Mouse (Mus musculus) liver, embryonic 14.5 days (tissue): ENCODE measurements around the gene Leng9. TPM values are rescaled to one million over a fixed set of nuclear protein-coding genes. Genes with fewer than 3 reads are reported as not detected.

Experiments used
- ATAC-seq: fragments of 200-750 bp; cut with Nextera tagmentation; 2 replicates; pipeline ENCODE4 v1.8.0; 2017; ENCODE audit warnings: moderate number of reproducible peaks, mild to moderate bottlenecking, moderate library complexity; ENCODE audit not compliant: insufficient read depth
- DNase-seq, 3 experiments: peaks; one replicate each; pipeline ENCODE4 v3.0.0-alpha.2; 2012 to 2013; ENCODE audit warnings: low read depth in 3 of 3, low spot score in 3 of 3
- H3K27ac ChIP-seq: fragments of 300-500 bp; sonication (generic); 2 replicates; pipeline ENCODE4 v1.5.1; 2014; ENCODE audit warnings: moderate library complexity, mild to moderate bottlenecking, control low read depth, inconsistent platforms
- H3K27me3 ChIP-seq: fragments of 300-500 bp; sonication (generic); 2 replicates; pipeline ENCODE4 v1.6.1; 2014; ENCODE audit warnings: mild to moderate bottlenecking, low read length, moderate library complexity; ENCODE audit not compliant: control insufficient read depth, insufficient read depth
- H3K36me3 ChIP-seq: fragments of 300-500 bp; sonication (generic); replicated peaks from 2 replicates; pipeline ENCODE4 v1.6.1; 2014; ENCODE audit warnings: low read depth; ENCODE audit not compliant: control insufficient read depth, insufficient read depth
- H3K4me1 ChIP-seq, 2 experiments: fragments of 200-500 bp in 1 of 2; fragments of 300-500 bp in 1 of 2; sonication (generic) in 1 of 2; replicated peaks; 2 replicates each; pipeline ENCODE4 v1.6.1; 2012 to 2014; ENCODE audit warnings: antibody characterized with exemption in 1 of 2, inconsistent platforms in 1 of 2, low read length in 1 of 2; ENCODE audit not compliant: control insufficient read depth in 2 of 2, insufficient read depth in 2 of 2
- H3K4me2 ChIP-seq: fragments of 300-500 bp; sonication (generic); 2 replicates; pipeline ENCODE4 v1.6.1; 2014; ENCODE audit warnings: low read depth, mild to moderate bottlenecking, control low read depth, moderate library complexity
- H3K4me3 ChIP-seq, 2 experiments: fragments of 200-500 bp in 1 of 2; fragments of 300-500 bp in 1 of 2; sonication (generic) in 1 of 2; 2 replicates each; pipeline ENCODE4 v1.5.1; 2012 to 2014; ENCODE audit warnings: low read depth in 2 of 2, low read length in 2 of 2, mild to moderate bottlenecking in 2 of 2, control low read depth in 1 of 2, inconsistent platforms in 1 of 2, moderate library complexity in 1 of 2; ENCODE audit not compliant: insufficient read depth in 1 of 2
- H3K9ac ChIP-seq: fragments of 300-500 bp; sonication (generic); replicated peaks from 2 replicates; pipeline ENCODE4 v1.6.1; 2014; ENCODE audit warnings: mild to moderate bottlenecking, control low read depth, moderate library complexity
- H3K9me3 ChIP-seq: fragments of 300-500 bp; sonication (generic); 2 replicates; pipeline ENCODE4 v1.6.1; 2016; ENCODE audit warnings: low read length, mixed read lengths; ENCODE audit not compliant: control insufficient read depth
- CTCF ChIP-seq: IDR thresholded peaks from 2 replicates; pipeline ENCODE4 v1.5.1; 2016; ENCODE audit warnings: antibody characterized with exemption, low read depth, control low read depth
- EP300 ChIP-seq: IDR thresholded peaks from 2 replicates; pipeline ENCODE4 v1.6.1; 2016; ENCODE audit warnings: antibody characterized with exemption, low read depth
- WGBS: fragments of 180-500 bp; shearing (Covaris S2); extraction: QIAGEN DNeasy Blood & Tissue Kit; methylation state at CpG from one replicate; pipeline ENCODE4 v1.1.7; 2014; ENCODE audit not compliant: insufficient replicate concordance; 5-methylcytosine and 5-hydroxymethylcytosine counted together
- polyA plus RNA-seq, 2 experiments: library from polyadenylated mRNA; depleted of rRNA in 1 of 2; stranded (reverse) in 1 of 2; unstranded in 1 of 2; fragments of >200 nt; fragmentation: Nextera tagmentation in 1 of 2; extraction: Ambion mirVana in 1 of 2; gene quantifications; 2 replicates each; pipeline versions ENCODE4 v1.2.1 to v1.2.3; 2012 to 2014

Leng9 gene
- polyA plus RNA-seq, 2 experiments = 0.56 to 0.71 TPM

DNA sequence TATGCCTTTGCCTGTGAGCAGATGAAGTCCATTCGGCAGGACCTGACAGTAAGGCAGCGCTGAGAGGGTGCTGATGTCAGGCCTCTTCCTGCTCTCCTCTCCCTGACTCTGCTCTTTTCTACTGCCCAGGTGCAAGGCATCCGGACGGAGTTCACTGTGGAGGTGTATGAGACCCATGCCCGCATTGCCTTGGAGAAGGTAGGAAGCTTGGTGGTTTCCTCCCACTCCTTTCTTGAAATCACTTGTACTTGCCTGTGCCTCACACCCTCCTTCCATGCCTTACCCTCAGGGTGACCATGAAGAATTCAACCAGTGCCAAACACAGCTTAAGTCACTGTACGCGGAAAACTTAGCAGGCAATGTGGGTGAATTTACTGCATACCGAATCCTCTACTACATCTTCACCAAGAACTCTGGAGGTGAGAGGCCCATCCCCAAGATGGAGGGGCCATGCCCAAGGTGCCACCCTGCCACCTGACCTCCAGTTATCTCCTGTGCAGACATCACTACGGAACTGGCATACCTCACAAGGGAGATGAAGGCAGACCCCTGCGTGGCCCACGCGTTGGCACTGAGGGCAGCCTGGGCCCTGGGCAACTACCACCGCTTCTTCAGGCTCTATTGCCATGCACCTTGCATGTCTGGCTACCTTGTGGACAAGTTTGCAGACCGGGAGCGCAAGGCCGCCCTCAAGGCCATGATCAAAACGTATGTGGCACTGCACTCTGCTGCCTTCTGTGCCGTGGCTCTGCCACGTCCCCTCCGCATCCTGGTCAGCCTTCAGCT, 5.2 kb downstream of the Leng9 start:
- no peak overlapping the region for H3K4me2 ChIP-seq
- peaks cover 0 to under 1% of the 10 kb centered on the region in 2 experiments; a peak in 2 of 4 replicates for H3K4me1 ChIP-seq
- H3K27me3 ChIP-seq = no peaks in the 10 kb centered on the region
- no peak overlapping the region for H3K27ac ChIP-seq
- TF ChIP-seq EP300 (no peak), CTCF (no peak)
- DNase-seq = no peak
- no peak overlapping the region for H3K9ac ChIP-seq
- ATAC-seq = no peak
- peaks cover 80% of the 10 kb centered on the region for H3K36me3 ChIP-seq
- H3K9me3 ChIP-seq = no peaks in the 10 kb centered on the region
- 91% methylated on average over 20 of the region's 20 CpGs for WGBS
- no peak overlapping the region for H3K4me3 ChIP-seq

- TF ChIP-seq EP300 = no peak
- no peak for TF ChIP-seq CTCF
- Histone ChIP-seq H3K9ac (no peak overlapping the region), H3K27me3 (no peaks in the 10 kb centered on the region), H3K9me3 (no peaks in the 10 kb centered on the region), H3K27ac (no peak overlapping the region), H3K4me1 (no peaks in the 10 kb centered on the region; a peak in 2 of 4 replicates), H3K4me3 (no peak overlapping the region), H3K4me2 (no peak overlapping the region), H3K36me3 (peaks cover 89% of the 10 kb centered on the region)
- 91% methylated on average over 13 of the region's 13 CpGs for WGBS
- ATAC-seq = no peak
- DNase-seq = no peak
Observed at GRCm38 (mm10) chr7:4144046-4144445, 6.1 kb downstream of the Leng9 start.

DNA sequence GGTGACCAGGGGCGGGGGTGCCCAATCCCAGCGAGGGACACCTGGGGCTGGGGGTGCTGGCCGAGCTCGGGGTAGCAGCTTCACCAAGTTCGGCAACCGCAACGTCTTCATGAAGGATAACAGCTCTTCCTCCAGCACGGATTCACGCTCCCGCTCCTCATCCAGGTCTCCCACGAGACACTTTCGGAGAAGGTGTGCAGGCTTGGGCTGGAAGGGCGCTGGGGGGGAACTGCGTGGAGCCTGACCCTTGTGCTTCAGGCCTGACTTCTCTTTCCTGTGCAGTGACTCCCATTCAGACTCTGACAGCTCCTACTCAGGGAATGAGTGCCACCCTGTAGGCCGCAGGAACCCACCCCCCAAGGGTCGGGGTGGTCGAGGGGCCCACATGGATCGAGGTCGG, 6.7 kb downstream of the Leng9 start:
- WGBS = 91% methylated on average over 19 of the region's 19 CpGs
- Histone ChIP-seq H3K4me2 (no peak overlapping the region), H3K4me3 (no peak overlapping the region), H3K9me3 (no peaks in the 10 kb centered on the region), H3K27me3 (no peaks in the 10 kb centered on the region), H3K27ac (no peak overlapping the region), H3K4me1 (no peaks in the 10 kb centered on the region; a peak in 2 of 4 replicates), H3K9ac (no peak overlapping the region), H3K36me3 (peaks cover 94% of the 10 kb centered on the region)
- no peak for TF ChIP-seq CTCF
- no peak for TF ChIP-seq EP300
- no peak for ATAC-seq
- no peak for DNase-seq

DNA sequence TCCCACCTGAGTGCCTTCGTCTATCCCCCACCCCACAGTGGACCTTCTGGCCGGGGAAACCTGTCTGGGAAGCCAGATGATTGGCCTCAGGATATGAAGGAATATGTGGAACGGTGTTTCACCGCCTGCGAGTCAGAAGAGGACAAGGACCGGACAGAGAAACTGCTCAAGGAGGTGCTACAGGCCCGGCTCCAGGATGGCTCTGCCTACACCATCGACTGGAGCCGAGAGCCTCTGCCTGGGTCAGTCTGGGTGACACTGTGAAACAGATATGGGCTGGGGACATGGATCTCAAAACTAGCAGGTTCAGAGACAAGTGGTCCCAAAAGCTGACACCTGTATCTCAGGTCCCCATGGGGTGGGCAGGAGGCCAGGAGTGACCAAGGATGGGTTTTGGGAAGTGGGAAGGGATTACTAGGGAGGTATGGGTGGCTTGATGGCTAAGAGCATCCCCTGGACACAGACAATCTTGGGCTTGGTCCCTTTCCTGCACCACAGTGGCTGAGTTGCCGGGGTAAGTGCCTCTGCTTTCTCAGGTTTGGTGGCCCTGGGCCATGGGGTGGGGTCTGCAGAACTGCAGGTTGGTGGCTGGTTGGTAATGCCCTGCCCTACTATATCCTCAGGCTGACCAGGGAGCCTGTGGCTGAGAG, 7.3 kb downstream of the Leng9 start:
- Histone ChIP-seq H3K27me3 (no peaks in the 10 kb centered on the region), H3K9me3 (no peaks in the 10 kb centered on the region), H3K4me2 (no peak overlapping the region), H3K36me3 (peaks cover 96% of the 10 kb centered on the region), H3K27ac (no peak overlapping the region), H3K9ac (no peak overlapping the region), H3K4me1 (peaks cover 3 to 4% of the 10 kb centered on the region in 2 experiments), H3K4me3 (no peak overlapping the region)
- DNase-seq (no peak), ATAC-seq (no peak)
- no peak for TF ChIP-seq CTCF
- no peak for TF ChIP-seq EP300
- WGBS = 91% methylated on average over 10 of the region's 10 CpGs

DNA sequence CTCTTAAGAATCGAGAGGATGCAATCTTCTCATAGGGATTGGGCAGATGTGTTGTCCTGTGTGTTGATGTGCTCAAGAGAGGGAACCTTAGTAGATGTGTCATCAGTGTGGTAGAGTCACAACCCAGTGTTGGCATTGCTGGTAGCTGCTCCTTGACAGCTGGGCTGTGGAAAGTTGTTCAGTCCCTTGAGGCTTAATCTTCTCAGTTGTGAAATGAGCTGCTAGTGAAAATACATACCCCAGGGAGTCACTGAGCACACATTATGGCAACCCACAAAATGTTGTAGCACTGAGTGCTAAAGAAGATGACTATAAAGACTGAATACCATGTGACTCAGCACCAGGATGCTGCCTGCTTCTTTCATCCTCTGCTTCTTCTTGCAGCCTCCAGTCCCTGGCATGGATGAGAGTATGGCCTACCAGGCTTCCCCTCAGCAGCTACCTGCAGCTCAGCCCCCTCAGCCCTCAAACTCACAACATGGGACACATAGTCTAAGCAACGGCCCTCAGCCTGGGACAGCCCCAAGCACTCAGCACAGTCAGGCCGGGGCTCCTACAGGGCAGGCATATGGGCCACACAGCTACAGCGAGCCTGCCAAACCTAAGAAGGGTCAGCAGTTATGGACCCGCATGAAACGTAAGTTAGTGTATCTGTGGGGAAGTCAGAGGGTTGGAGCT, 8.4 kb downstream of the Leng9 start:
- WGBS = 85% methylated on average over 6 of the region's 6 CpGs
- Histone ChIP-seq H3K27ac (no peak overlapping the region), H3K27me3 (no peaks in the 10 kb centered on the region), H3K9ac (no peak overlapping the region), H3K4me1 (peaks cover 6 to 8% of the 10 kb centered on the region in 2 experiments; a peak in 3 of 4 replicates), H3K4me2 (no peak overlapping the region), H3K36me3 (peaks cover 86% of the 10 kb centered on the region), H3K4me3 (no peak overlapping the region), H3K9me3 (no peaks in the 10 kb centered on the region)
- ATAC-seq = no peak
- TF ChIP-seq CTCF (no peak), EP300 (no peak)
- DNase-seq = no peak
